Mouse (Mus musculus): ENCODE data around the gene Pgap2.
A peak's percentile ranks its signal among the peaks of the same experiment; 100 is the strongest.

- 0 out of 2 replicates have a peak, but pooled peaks have one; percentile 12 for TF ChIP-seq CTCF (IDR thresholded peaks at IDR 0.05; ENCODE audit: insufficient read depth, low read depth, low read length)
- TF ChIP-seq POLR2A (IDR thresholded peaks at IDR 0.05; ENCODE audit: insufficient read depth, low read depth, low read length), result no peak
These were observed 57.8 kb downstream of the Pgap2 start, which contains the start of gene Stim1 for GRCm38 (mm10) chr7:102267601-102268394.
